Mouse (Mus musculus) ES-E14 (cell line): ENCODE results near the gene 1810013L24Rik. TPM values are rescaled to one million over a fixed set of nuclear protein-coding genes. Genes with fewer than 3 reads are reported as not detected.

Source experiments
- DNase-seq: peaks from one replicate; pipeline ENCODE4 v3.0.0-alpha.2; 2013; ENCODE audit warnings: low read depth, low spot score
- H3K27ac ChIP-seq: 2 replicates; pipeline ENCODE4 v1.5.1; 2012; ENCODE audit warnings: low read depth, mild to moderate bottlenecking, low read length, moderate library complexity, mixed read lengths; ENCODE audit not compliant: poor library complexity, insufficient read depth, severe bottlenecking
- H3K36me3 ChIP-seq: 2 replicates; pipeline ENCODE4 v1.6.1; 2012; ENCODE audit warnings: mild to moderate bottlenecking, low read length, moderate library complexity, mixed read lengths; ENCODE audit not compliant: control insufficient read depth, poor library complexity, insufficient read depth, severe bottlenecking
- H3K4me1 ChIP-seq, 2 experiments: fragments of 150-350 bp in 1 of 2; sonication (generic) in 1 of 2; 2 replicates each; pipeline ENCODE4 v1.6.1; 2012; ENCODE audit warnings: low read length in 2 of 2, mild to moderate bottlenecking in 1 of 2, mixed read lengths in 1 of 2; ENCODE audit not compliant: control insufficient read depth in 2 of 2, insufficient read depth in 2 of 2, poor library complexity in 1 of 2
- H3K4me3 ChIP-seq, 2 experiments: fragments of 150-350 bp in 1 of 2; sonication (generic) in 1 of 2; 2 replicates each; pipeline ENCODE4 v1.5.1; 2012; ENCODE audit warnings: low read length in 2 of 2, low read depth in 1 of 2, mild to moderate bottlenecking in 1 of 2, mixed read lengths in 1 of 2; ENCODE audit not compliant: insufficient read depth in 1 of 2, poor library complexity in 1 of 2, severe bottlenecking in 1 of 2
- H3K9ac ChIP-seq: 2 replicates; pipeline ENCODE4 v1.6.1; 2012; ENCODE audit warnings: low read depth, mild to moderate bottlenecking, low read length, mixed read lengths; ENCODE audit not compliant: poor library complexity, insufficient read depth, severe bottlenecking
- H3K9me3 ChIP-seq: fragments of 150-350 bp; sonication (generic); 2 replicates; pipeline ENCODE4 v1.6.1; 2012; ENCODE audit warnings: low read depth, mild to moderate bottlenecking, low read length; ENCODE audit not compliant: control insufficient read depth, insufficient read depth
- CHD2 ChIP-seq: IDR thresholded peaks from 2 replicates; pipeline ENCODE4 v1.6.1; 2014; ENCODE audit warnings: mild to moderate bottlenecking, low read depth, low read length, inconsistent platforms
- HCFC1 ChIP-seq: IDR thresholded peaks from 2 replicates; pipeline ENCODE4 v1.6.1; 2012; ENCODE audit warnings: low read length, inconsistent platforms, borderline replicate concordance; ENCODE audit not compliant: insufficient read depth
- MAFK ChIP-seq: IDR thresholded peaks from 2 replicates; pipeline ENCODE4 v1.6.1; 2014; ENCODE audit warnings: mild to moderate bottlenecking, low read depth, low read length, inconsistent platforms; ENCODE audit not compliant: insufficient read depth
- ZC3H11A ChIP-seq: IDR thresholded peaks from 2 replicates; pipeline ENCODE4 v1.6.1; 2012; ENCODE audit warnings: low read depth, mild to moderate bottlenecking, inconsistent platforms, low read length, borderline replicate concordance
- ZNF384 ChIP-seq: IDR thresholded peaks from 2 replicates; pipeline ENCODE4 v1.6.1; 2012; ENCODE audit warnings: low read depth, low read length, inconsistent platforms
- in situ Hi-C, 2 experiments: fragments of 600-800 bp; cut with MboI; formaldehyde crosslinking; loops; one replicate each; pipeline ENCODE4 v1.15.1; 2025; ENCODE audit warnings: low sequenced_read_pairs in 2 of 2, inconsistent platforms in 1 of 2; ENCODE audit not compliant: unreplicated experiment in 2 of 2
- total RNA-seq: library from RNA; depleted of rRNA; stranded (reverse); fragments of 300-350 nt; gene quantifications from 2 replicates; pipeline ENCODE4 v1.2.3, GENCODE M21; 2012; rRNA removed

The 1810013L24Rik gene
- total RNA-seq: 46.6 and 47.4 TPM in 2 replicates

- in situ Hi-C loops: no loop called here
- Histone ChIP-seq H3K9ac (peak within 1 kb of the TSS; percentile 94), H3K9me3 (no peaks in the 10 kb centered on the region), H3K4me3 (peak within 1 kb of the TSS; percentile 83 to 93), H3K36me3 (peaks cover 7% of the 10 kb centered on the region), H3K4me1 (peaks cover 2 to 10% of the 10 kb centered on the region in 2 experiments; a peak in 3 of 4 replicates), H3K27ac (peak within 1 kb of the TSS; percentile 98)
- peak; percentile 99 for DNase-seq
- TF ChIP-seq ZC3H11A (no peak), ZNF384 (no peak), MAFK (peak; percentile 46; the same call in 1 of the 2 replicates), CHD2 (peak; percentile 86), HCFC1 (peak; percentile 43; the same call in 1 of the 2 replicates)
Measured at GRCm38 (mm10) chr16:8829564-8830359, at the start of gene 1810013L24Rik. Gene 1810013L24Rik (plus strand): TSS chr16:8830100.

GRCm38 (mm10) chr16:8780187-8780586 lies 49.7 kb upstream of the 1810013L24Rik start:
- Histone ChIP-seq H3K4me3 (peak overlapping the region in 1 of 2 experiments; percentile 41; a peak in 2 of 4 replicates), H3K9me3 (no peaks in the 10 kb centered on the region), H3K27ac (peak overlapping the region; percentile 38), H3K4me1 (peaks cover 11 to 14% of the 10 kb centered on the region in 2 experiments; a peak in 3 of 4 replicates), H3K9ac (peak overlapping the region; percentile 70; the same call in 1 of the 2 replicates), H3K36me3 (peaks cover 13% of the 10 kb centered on the region)
- no peak for TF ChIP-seq ZC3H11A
- no peak for TF ChIP-seq ZNF384
- no peak for TF ChIP-seq MAFK
- TF ChIP-seq CHD2: no peak
- TF ChIP-seq HCFC1: no peak
- DNase-seq: no peak
- in situ Hi-C loops: no loop called here

- peak overlapping the region; percentile 70; the same call in 1 of the 2 replicates for H3K9ac ChIP-seq
- peak overlapping the region; percentile 33; the same call in 1 of the 2 replicates for H3K27ac ChIP-seq
- H3K36me3 ChIP-seq: peaks cover 9% of the 10 kb centered on the region
- no peaks in the 10 kb centered on the region for H3K9me3 ChIP-seq
- peak; percentile 77 for DNase-seq
- in situ Hi-C loops: no loop called here
- no peak for TF ChIP-seq CHD2
- no peak for TF ChIP-seq ZC3H11A
- no peak for TF ChIP-seq HCFC1
- TF ChIP-seq ZNF384: no peak
- no peak for TF ChIP-seq MAFK
- H3K4me3 ChIP-seq: peak overlapping the region; percentile 59 to 97
- peaks cover 10% of the 10 kb centered on the region in 2 experiments; a peak in 3 of 4 replicates for H3K4me1 ChIP-seq
Measured at GRCm38 (mm10) chr16:8781191-8781590, 48.7 kb upstream of the 1810013L24Rik start.

GRCm38 (mm10) chr16:8781660-8782059 lies 48.2 kb upstream of the 1810013L24Rik start:
- no peak for DNase-seq
- H3K4me3 ChIP-seq: peak overlapping the region; percentile 79 to 97
- H3K9me3 ChIP-seq: no peaks in the 10 kb centered on the region
- in situ Hi-C loops: no loop called here
- peaks cover 7 to 10% of the 10 kb centered on the region in 2 experiments; a peak in 3 of 4 replicates for H3K4me1 ChIP-seq
- H3K36me3 ChIP-seq: peaks cover 9% of the 10 kb centered on the region
- TF ChIP-seq MAFK (no peak), CHD2 (no peak), HCFC1 (no peak)
- peak overlapping the region; percentile 92; the same call in 1 of the 2 replicates for H3K27ac ChIP-seq
- peak overlapping the region; percentile 75; the same call in 1 of the 2 replicates for H3K9ac ChIP-seq
